Mouse (Mus musculus): Measurements from ENCODE around the gene Asic2.

The Asic2 gene

GRCm38 (mm10) chr11:81954398-81954797, 13.9 kb downstream of the Asic2 start:
- DNase-seq (ENCODE audit: inconsistent ontology term): no peak

DNA sequence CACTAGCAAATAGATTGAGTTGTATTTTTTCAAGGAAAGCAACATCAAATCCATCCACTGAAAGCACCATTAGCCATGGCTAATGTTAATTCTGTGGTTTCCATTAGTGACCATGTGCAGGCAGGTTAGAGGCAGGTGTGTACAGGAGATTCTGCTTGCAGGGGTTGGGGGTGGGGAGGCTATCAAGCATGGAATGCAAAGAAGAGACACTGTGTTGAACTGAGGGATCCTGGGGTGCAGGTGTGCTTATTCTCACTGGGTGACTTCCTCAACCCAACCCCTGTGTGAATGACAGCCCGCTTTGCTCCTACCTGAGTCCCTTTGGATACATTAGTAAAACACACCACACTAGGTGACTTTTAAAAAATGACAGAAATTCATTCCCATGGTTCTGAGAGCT, 20.2 kb downstream of the Asic2 start:
- DNase-seq (ENCODE audit: inconsistent ontology term): no peak

- DNase-seq (ENCODE audit: inconsistent ontology term): peak; percentile 19
These were observed 26.1 kb downstream of the Asic2 start for GRCm38 (mm10) chr11:81942167-81942566.

DNA sequence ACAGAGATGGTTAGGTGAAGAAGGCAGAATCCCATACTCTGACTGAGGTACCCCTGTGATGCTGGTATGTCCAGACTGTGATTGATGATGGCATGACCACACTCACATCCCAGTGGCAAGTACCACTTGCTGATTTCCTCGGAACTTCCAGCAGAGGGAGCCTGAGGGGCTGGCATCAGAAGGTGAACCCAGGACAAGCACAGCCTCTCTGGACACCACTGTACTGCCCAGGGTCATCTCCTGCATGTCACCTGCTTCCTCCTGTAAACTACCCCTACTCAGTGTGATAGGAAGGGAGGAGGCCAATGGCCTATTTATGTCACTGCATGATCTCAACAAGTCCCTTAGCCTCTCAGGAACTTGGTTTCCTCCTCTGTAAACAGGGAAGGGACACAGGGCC, 27.3 kb downstream of the Asic2 start:
- DNase-seq (ENCODE audit: inconsistent ontology term): no peak

GRCm38 (mm10) chr11:81937516-81937915, 30.7 kb downstream of the Asic2 start:
- DNase-seq (ENCODE audit: inconsistent ontology term): no peak

- DNase-seq (ENCODE audit: inconsistent ontology term): no peak
These were observed 41.9 kb downstream of the Asic2 start for GRCm38 (mm10) chr11:81926393-81926792.

GRCm38 (mm10) chr11:81923626-81924025, 44.6 kb downstream of the Asic2 start:
- DNase-seq (ENCODE audit: inconsistent ontology term): no peak

- peak; percentile 78 for DNase-seq (ENCODE audit: inconsistent ontology term)
These were observed 45.2 kb downstream of the Asic2 start for GRCm38 (mm10) chr11:81923096-81923495.

DNA sequence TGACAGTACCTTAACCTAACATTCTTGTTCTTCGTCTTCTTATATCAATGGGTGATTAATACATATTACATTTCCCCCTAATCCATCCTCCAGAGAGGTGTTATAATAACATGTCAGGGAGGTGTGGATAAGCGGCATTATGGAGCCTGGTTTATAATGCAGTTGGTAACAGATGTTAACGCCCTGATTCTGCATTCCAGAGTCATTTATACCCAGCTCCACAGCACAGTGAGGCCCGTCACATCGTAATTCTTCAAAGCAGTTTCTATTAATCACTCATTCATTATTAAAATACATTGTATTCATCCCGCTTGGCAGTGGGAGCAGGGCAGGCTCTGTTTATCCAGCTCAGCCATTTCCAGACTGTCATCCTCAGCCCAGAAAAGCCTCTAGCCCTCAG, 52.8 kb downstream of the Asic2 start:
- DNase-seq (ENCODE audit: inconsistent ontology term): no peak

DNA sequence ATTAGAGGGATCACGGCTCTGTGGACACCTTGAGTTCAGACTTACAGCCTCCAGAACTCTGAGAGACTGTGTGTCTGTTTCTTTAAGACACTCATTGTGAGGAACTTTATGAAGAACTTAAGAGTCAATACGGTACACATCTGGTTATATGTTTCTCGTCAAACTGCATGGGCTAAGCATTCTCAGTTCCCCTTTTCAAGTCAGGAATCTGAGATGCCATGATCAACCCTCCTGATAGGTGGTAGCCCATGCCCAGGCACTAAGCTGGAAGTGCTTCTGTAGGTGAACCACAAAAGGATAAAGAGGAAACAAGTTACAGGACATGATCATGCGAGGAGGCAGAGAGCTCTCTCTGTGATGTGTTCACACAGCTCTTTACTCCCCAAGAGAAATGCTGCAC, 55.2 kb downstream of the Asic2 start:
- no peak for DNase-seq (ENCODE audit: inconsistent ontology term)

DNA sequence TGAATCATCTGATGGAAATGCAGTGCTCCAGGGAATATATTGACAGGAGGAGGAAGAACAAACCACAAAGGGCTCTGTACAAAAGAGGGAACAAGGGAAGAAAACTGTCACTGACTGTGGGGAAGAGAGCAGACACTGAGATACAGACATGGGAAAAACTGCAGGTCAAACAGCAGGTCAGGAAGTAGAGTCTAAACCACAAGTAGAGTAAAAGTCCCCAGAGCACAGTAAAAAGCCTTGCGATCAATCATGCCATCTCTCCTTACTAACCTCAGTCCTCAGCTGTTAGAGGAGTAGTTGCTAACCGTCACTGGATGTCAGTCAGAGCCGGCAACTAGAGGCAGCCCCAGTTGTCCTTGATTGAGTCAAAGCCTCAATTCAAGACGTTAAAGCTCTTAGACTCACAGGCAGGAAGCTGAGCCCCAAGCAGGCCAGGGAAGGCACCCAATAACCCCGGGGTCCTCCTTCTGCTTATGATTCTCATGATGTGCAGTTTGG, 58.8 kb downstream of the Asic2 start:
- no peak for DNase-seq (ENCODE audit: inconsistent ontology term)

- DNase-seq (ENCODE audit: inconsistent ontology term): no peak
These were observed 59.5 kb downstream of the Asic2 start for GRCm38 (mm10) chr11:81908760-81909159.

- no peak for DNase-seq (ENCODE audit: inconsistent ontology term)
These were observed 65.9 kb downstream of the Asic2 start for GRCm38 (mm10) chr11:81902318-81902717.

DNA sequence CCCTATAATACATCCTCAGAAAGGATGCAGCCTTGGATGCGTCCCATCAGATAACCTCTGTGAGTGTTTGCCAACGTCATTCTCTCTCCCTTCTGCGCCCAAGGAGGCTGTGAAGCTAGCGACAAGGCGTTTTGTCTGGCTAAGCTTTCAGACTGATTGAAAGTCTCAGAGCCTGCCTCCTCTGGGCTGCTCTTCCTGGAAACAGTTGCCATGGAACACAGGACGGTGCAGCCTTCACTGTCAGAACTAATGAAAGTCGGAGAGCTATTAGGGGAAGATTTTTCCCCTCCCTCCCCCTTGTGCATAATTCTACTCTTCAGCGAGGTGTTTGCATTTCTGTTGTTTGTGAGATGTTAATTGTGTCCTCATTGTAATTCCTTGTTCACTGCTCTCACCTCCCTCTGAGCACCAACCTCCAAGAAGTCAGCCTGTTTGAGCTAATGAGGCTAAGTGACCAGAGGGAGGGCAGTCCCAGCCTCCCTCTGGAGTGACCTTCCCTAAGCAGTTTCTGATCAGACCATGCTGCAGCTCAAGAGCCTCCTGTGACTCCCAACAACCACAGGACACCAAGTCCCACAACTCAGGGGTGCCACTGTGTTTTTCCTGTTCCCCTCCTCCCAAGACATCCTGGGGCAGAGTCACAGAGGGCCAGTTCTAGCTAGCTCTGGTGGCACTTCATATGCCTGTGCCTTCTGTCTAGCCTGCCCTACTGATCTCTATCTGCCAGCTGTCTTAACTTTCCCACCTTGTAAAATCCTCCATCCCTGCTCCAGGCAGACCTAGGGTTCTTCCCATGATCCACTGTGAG, 70.5 kb downstream of the Asic2 start:
- peak; percentile 27 for DNase-seq (ENCODE audit: inconsistent ontology term)

DNA sequence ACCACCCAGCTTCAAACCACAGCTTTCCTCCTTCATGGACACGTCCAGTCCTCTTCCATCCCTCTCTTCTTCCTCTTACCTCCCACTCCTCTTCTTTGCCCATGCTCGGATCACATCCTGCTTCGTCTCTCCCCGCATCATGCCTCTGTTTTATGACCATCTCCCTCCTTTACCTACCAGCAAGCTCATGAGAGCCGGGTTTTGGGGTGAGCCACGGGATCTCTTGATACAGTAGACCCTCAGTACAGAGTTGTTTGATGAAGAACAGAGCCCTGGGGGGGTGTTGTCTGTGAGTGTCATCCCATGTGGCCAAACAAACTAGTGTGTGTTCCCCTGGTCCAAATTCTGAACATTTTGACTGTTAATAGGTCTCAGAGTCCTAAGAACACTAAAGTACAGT, 71.7 kb downstream of the Asic2 start:
- no peak for DNase-seq (ENCODE audit: inconsistent ontology term)

DNA sequence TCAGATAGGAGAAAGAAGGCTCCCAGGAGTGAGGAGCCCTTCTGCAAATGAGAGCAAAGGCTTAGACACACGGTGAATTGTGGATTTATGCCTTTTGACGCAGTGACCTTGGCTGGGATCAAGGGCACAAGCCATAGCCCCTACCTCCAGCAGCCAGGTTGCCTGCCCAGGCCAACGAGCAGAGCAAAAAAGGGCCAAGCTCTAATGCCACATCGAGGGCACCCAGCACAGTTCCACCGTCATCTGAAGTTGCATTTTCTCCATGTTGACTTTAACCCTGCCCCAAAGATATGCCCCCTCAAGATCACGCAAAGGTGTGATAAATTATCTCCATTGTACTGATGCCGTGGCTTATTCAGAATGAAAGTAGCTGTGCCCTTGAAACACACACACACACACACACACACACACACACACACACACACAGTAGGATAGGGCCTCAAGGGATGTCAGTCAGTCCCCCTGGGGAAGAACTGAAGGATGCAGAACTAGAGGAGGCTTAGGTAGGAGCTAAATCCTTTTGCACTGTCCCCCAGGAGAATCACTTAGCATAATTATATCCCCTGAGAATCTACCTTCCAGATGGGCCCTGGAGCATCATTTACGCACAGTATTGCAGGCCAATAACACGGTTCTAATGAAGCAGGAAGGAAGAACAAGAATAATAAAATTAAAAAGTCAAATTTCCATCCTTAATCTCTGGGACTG, 96.6 kb downstream of the Asic2 start:
- no peak for DNase-seq (ENCODE audit: inconsistent ontology term)

GRCm38 (mm10) chr11:81865661-81866382, 102.4 kb downstream of the Asic2 start:
- no peak for DNase-seq (ENCODE audit: inconsistent ontology term)

DNA sequence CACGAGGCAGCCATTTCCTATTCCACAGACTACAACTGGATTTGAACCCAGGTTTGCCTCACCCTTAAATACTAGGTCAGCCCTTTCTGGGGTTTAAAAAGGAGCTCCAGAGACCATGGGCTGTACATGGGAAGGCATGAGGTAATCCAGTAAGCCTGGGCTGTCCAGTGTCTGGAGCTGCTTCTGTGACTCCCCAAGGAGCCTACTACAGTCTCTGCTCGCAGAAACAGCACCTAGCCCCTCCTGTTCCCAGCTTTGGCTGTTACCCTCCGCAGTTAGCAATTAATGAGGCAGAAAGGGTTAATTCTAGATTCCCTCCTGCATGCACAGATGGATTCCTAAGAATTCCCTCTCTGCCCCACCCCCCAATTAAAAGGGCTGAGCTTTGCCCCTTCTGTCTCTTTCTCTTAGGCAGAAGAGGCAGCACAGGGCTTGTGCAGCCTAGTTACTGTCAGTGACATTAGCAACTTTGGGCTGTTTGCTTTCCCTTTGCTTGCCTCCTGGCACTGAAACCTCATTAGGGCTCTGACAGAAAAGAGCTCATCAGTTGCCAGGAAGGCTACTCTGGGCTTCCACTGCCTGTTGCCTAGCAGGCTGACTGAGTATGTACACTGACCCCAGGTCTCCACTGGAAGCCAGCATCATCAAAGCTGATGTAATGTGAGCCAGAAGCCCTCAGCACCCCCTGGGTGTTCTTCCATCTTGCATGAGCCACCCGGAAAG, 107.8 kb downstream of the Asic2 start, which contains the start of gene 5530401A14Rik:
TSS of gene 5530401A14Rik (plus strand) at position 424 of the 723 bp plus-strand sequence.
- peak; percentile 94 for DNase-seq (ENCODE audit: inconsistent ontology term)

GRCm38 (mm10) chr11:81847773-81848490, 120.3 kb downstream of the Asic2 start:
- DNase-seq (ENCODE audit: inconsistent ontology term): no peak

- no peak for DNase-seq (ENCODE audit: inconsistent ontology term)
These were observed 122.6 kb downstream of the Asic2 start for GRCm38 (mm10) chr11:81845686-81846036.
